Mouse (Mus musculus) MEL (cell line): ENCODE measurements around the gene C730034F03Rik. TPM values are rescaled to one million over a fixed set of nuclear protein-coding genes. Genes with fewer than 3 reads are reported as not detected.
"Not testable (repeated sequence)": the region's sequence is repeated elsewhere in the genome, so short reads cannot be mapped to it uniquely, and the experiment has no call there.

ENCODE experiments used
- DNase-seq: peaks from one replicate; pipeline ENCODE4 v3.0.0; 2011; ENCODE audit warnings: low read depth, low spot score
- H3K27ac ChIP-seq: 2 replicates; pipeline ENCODE4 v1.5.1; 2012; ENCODE audit warnings: low read depth, mild to moderate bottlenecking, control low read depth, low read length, moderate library complexity; ENCODE audit not compliant: control insufficient read depth
- H3K27me3 ChIP-seq, 2 experiments: fragments of 150-350 bp in 1 of 2; sonication (generic) in 1 of 2; 2 replicates each; pipeline ENCODE4 v1.6.1; 2012; ENCODE audit warnings: low read length in 2 of 2, mild to moderate bottlenecking in 2 of 2, improper control_type of control experiment in 1 of 2, moderate library complexity in 1 of 2; ENCODE audit not compliant: insufficient read depth in 2 of 2, control insufficient read depth in 1 of 2
- H3K36me3 ChIP-seq, 2 experiments: 2 replicates each; pipeline ENCODE4 v1.6.1; 2012 to 2014; ENCODE audit warnings: low read length in 2 of 2, improper control_type of control experiment in 1 of 2, inconsistent platforms in 1 of 2, mild to moderate bottlenecking in 1 of 2; ENCODE audit not compliant: insufficient read depth in 2 of 2, control insufficient read depth in 1 of 2
- H3K4me1 ChIP-seq, 2 experiments: fragments of 150-350 bp in 1 of 2; sonication (generic) in 1 of 2; 2 replicates each; pipeline ENCODE4 v1.6.1; 2012; ENCODE audit warnings: low read length in 2 of 2, improper control_type of control experiment in 1 of 2, mild to moderate bottlenecking in 1 of 2; ENCODE audit not compliant: insufficient read depth in 2 of 2, control insufficient read depth in 1 of 2
- H3K4me3 ChIP-seq, 2 experiments: fragments of 150-350 bp in 1 of 2; sonication (generic) in 1 of 2; 2 replicates each; pipeline ENCODE4 v1.5.1; 2012; ENCODE audit warnings: low read depth in 2 of 2, low read length in 2 of 2, mild to moderate bottlenecking in 2 of 2, moderate library complexity in 2 of 2, control low read depth in 1 of 2, improper control_type of control experiment in 1 of 2; ENCODE audit not compliant: control insufficient read depth in 1 of 2, insufficient read depth in 1 of 2
- H3K79me2 ChIP-seq: 2 replicates; pipeline ENCODE4 v1.6.1; 2012; ENCODE audit warnings: mild to moderate bottlenecking, low read length, moderate library complexity; ENCODE audit not compliant: control insufficient read depth, poor library complexity, insufficient read depth
- H3K9ac ChIP-seq: 2 replicates; pipeline ENCODE4 v1.6.1; 2012; ENCODE audit warnings: low read depth, mild to moderate bottlenecking, control low read depth, low read length, moderate library complexity; ENCODE audit not compliant: control insufficient read depth, poor library complexity, severe bottlenecking
- H3K9me3 ChIP-seq: fragments of 150-350 bp; sonication (generic); replicated peaks from 2 replicates; pipeline ENCODE4 v1.6.1; 2012; ENCODE audit warnings: mild to moderate bottlenecking, low read length, improper control_type of control experiment, moderate library complexity; ENCODE audit not compliant: insufficient read depth
- CTCF ChIP-seq, 3 experiments: IDR thresholded peaks in 2 of 3; conservative IDR thresholded peaks in 1 of 3; 2 replicates each; pipeline ENCODE4 v1.5.1; 2011 to 2012; ENCODE audit warnings: low read length in 3 of 3, low read depth in 2 of 3, mild to moderate bottlenecking in 2 of 3, improper control_type of control experiment in 1 of 3, inconsistent platforms in 1 of 3, mixed read lengths in 1 of 3, moderate library complexity in 1 of 3; ENCODE audit not compliant: control insufficient read depth in 1 of 3, insufficient read depth in 1 of 3, poor library complexity in 1 of 3, severe bottlenecking in 1 of 3
- GABPA ChIP-seq: IDR thresholded peaks from 2 replicates; pipeline ENCODE4 v1.6.1; 2012; ENCODE audit warnings: low read depth, mild to moderate bottlenecking, inconsistent platforms, low read length, improper control_type of control experiment, moderate library complexity
- HCFC1 ChIP-seq: IDR thresholded peaks from 2 replicates; pipeline ENCODE4 v1.6.1; 2012; ENCODE audit warnings: low read depth, mild to moderate bottlenecking, inconsistent platforms, low read length, improper control_type of control experiment, moderate library complexity
- MXI1 ChIP-seq: IDR thresholded peaks from 2 replicates; pipeline ENCODE4 v1.6.1; 2011; ENCODE audit warnings: mild to moderate bottlenecking, low read depth, low read length, improper control_type of control experiment
- MYB ChIP-seq: IDR thresholded peaks from 2 replicates; pipeline ENCODE4 v1.6.1; 2011; ENCODE audit warnings: mild to moderate bottlenecking, low read depth, low read length, improper control_type of control experiment
- MYC ChIP-seq: IDR thresholded peaks from 2 replicates; pipeline ENCODE4 v1.6.1; 2011; ENCODE audit warnings: low read depth, mild to moderate bottlenecking, low read length, improper control_type of control experiment, moderate library complexity
- NELFE ChIP-seq: IDR thresholded peaks from 2 replicates; pipeline ENCODE4 v1.6.1; 2011; ENCODE audit warnings: low read depth, low read length, improper control_type of control experiment
- POLR2AphosphoS2 ChIP-seq: IDR thresholded peaks from 2 replicates; pipeline ENCODE4 v1.6.1; 2011; ENCODE audit warnings: low read length, improper control_type of control experiment
- POLR2AphosphoS5 ChIP-seq: IDR thresholded peaks from 2 replicates; pipeline ENCODE4 v1.6.1; 2012; ENCODE audit warnings: low read depth, borderline replicate concordance, mild to moderate bottlenecking, inconsistent platforms, low read length, moderate library complexity, mixed read lengths
- TAL1 ChIP-seq: IDR thresholded peaks from 2 replicates; pipeline ENCODE4 v1.6.1; 2012; ENCODE audit warnings: mild to moderate bottlenecking, inconsistent platforms, low read length, moderate library complexity, mixed read lengths
- TBP ChIP-seq: IDR thresholded peaks from 2 replicates; pipeline ENCODE4 v1.8.0; 2011; ENCODE audit warnings: low read depth, low read length, improper control_type of control experiment
- USF1 ChIP-seq: IDR thresholded peaks from 2 replicates; pipeline ENCODE4 v1.6.1; 2014; ENCODE audit warnings: low read depth, mild to moderate bottlenecking, inconsistent platforms, low read length, improper control_type of control experiment, moderate library complexity
- ZC3H11A ChIP-seq: IDR thresholded peaks from 2 replicates; pipeline ENCODE4 v1.6.1; 2012; ENCODE audit warnings: low read depth, mild to moderate bottlenecking, inconsistent platforms, low read length, improper control_type of control experiment
- ZKSCAN1 ChIP-seq: IDR thresholded peaks from 2 replicates; pipeline ENCODE4 v1.6.1; 2012; ENCODE audit warnings: low read depth, mild to moderate bottlenecking, inconsistent platforms, low read length, improper control_type of control experiment, moderate library complexity
- ZMIZ1 ChIP-seq: IDR thresholded peaks from 2 replicates; pipeline ENCODE4 v1.6.1; 2012; ENCODE audit warnings: low read depth, mild to moderate bottlenecking, inconsistent platforms, low read length, improper control_type of control experiment, moderate library complexity
- ZNF384 ChIP-seq: IDR thresholded peaks from 2 replicates; pipeline ENCODE4 v1.6.1; 2012; ENCODE audit warnings: low read depth, mild to moderate bottlenecking, inconsistent platforms, low read length, improper control_type of control experiment
- polyA plus RNA-seq, 2 experiments: library from polyadenylated mRNA; stranded (reverse) in 1 of 2; unstranded in 1 of 2; fragments of >175 nt in 1 of 2; fragments of >200 nt in 1 of 2; gene quantifications; 2 replicates each; pipeline versions ENCODE4 v1.2.1 to v1.2.4; 2012; ENCODE audit warnings: low replicate concordance in 2 of 2, low read depth in 1 of 2; ENCODE audit not compliant: insufficient read length in 2 of 2, insufficient read depth in 1 of 2, missing spikeins in 1 of 2
- total RNA-seq: library from RNA; depleted of rRNA; stranded (reverse); fragments of 300-350 nt; gene quantifications from 2 replicates; pipeline ENCODE4 v1.2.3, GENCODE M21; 2012

The C730034F03Rik gene
- total and polyA plus RNA-seq, 3 experiments = 1.6 to 2.5 TPM; not detected in 1

- TF ChIP-seq TBP (no peak; the same call in 1 of the 2 replicates), ZMIZ1 (no peak), MYB (no peak), GABPA (no peak), POLR2AphosphoS5 (no peak)
Observed at GRCm38 (mm10) chr15:89430341-89430740, 952 bp downstream of the C730034F03Rik start (continued).

GRCm38 (mm10) chr15:89430771-89431170 is 1.4 kb downstream of the C730034F03Rik start:
- H3K9ac ChIP-seq, H3K27me3 ChIP-seq, H3K27ac ChIP-seq, H3K79me2 ChIP-seq, H3K9me3 ChIP-seq, H3K4me1 ChIP-seq, H3K36me3 ChIP-seq: not testable (repeated sequence)
- peak; percentile 85 for TF ChIP-seq ZNF384
- TF ChIP-seq CTCF (IDR thresholded peaks at IDR 0.05 in 2 of 3, conservative IDR thresholded peaks at IDR 0.05 in 1 of 3; ENCODE audit: control insufficient read depth in 1 of 3, insufficient read depth in 1 of 3, low read depth in 2 of 3, low read length in 3 of 3, poor library complexity in 1 of 3, severe bottlenecking in 1 of 3) = 0 out of 6 replicates have a peak, but pooled peaks of 1 of the 3 experiments have one; percentile 3
- peak; percentile 51 for DNase-seq
- H3K4me3 ChIP-seq = peak overlapping the region; percentile 15 to 84; a peak in 3 of 4 replicates

- H3K9ac ChIP-seq = no peak overlapping the region; the same call in 1 of the 2 replicates
- no peak for TF ChIP-seq ZKSCAN1
- TF ChIP-seq CTCF (IDR thresholded peaks at IDR 0.05 in 2 of 3, conservative IDR thresholded peaks at IDR 0.05 in 1 of 3; ENCODE audit: control insufficient read depth in 1 of 3, insufficient read depth in 1 of 3, low read depth in 2 of 3, low read length in 3 of 3, poor library complexity in 1 of 3, severe bottlenecking in 1 of 3) = no peak
- no peak for TF ChIP-seq MXI1
- no peak for TF ChIP-seq ZC3H11A
- no peak for TF ChIP-seq POLR2AphosphoS2
- no peak for TF ChIP-seq NELFE
- TF ChIP-seq USF1 = no peak
- TF ChIP-seq HCFC1 = no peak
- no peak for TF ChIP-seq TAL1
- TF ChIP-seq MYC = no peak
- TF ChIP-seq, all 39 proteins: peak for 0
- no peak overlapping the region for H3K27ac ChIP-seq
- no peak for DNase-seq
- H3K36me3 ChIP-seq = peaks cover 0 to 5% of the 10 kb centered on the region in 2 experiments; a peak in 2 of 4 replicates
- H3K9me3 ChIP-seq = no peaks in the 10 kb centered on the region
- no peaks in the 10 kb centered on the region; the same call in 1 of the 2 replicates for H3K79me2 ChIP-seq
- peaks cover 0 to 9% of the 10 kb centered on the region in 2 experiments; a peak in 1 of 4 replicates for H3K4me1 ChIP-seq
- peak overlapping the region in 1 of 2 experiments; percentile 2; a peak in 1 of 4 replicates for H3K4me3 ChIP-seq
- no peaks in the 10 kb centered on the region for H3K27me3 ChIP-seq
Observed at GRCm38 (mm10) chr15:89431271-89431670, 1.9 kb downstream of the C730034F03Rik start.
